Mouse (Mus musculus) E14TG2a.4 (cell line): ENCODE results near the gene Pfn1.

ENCODE experiments used
- CTCF ChIP-seq: conservative IDR thresholded peaks from 2 replicates; pipeline ENCODE4 v1.5.1; 2014; ENCODE audit warnings: low read length
- NANOG ChIP-seq: IDR thresholded peaks from 2 replicates; pipeline ENCODE4 v1.6.1; 2014; ENCODE audit warnings: borderline replicate concordance, low read length, mixed read lengths
- POU5F1 ChIP-seq: IDR thresholded peaks from 2 replicates; pipeline ENCODE4 v1.6.1; 2014; ENCODE audit warnings: low read length, borderline replicate concordance

DNA sequence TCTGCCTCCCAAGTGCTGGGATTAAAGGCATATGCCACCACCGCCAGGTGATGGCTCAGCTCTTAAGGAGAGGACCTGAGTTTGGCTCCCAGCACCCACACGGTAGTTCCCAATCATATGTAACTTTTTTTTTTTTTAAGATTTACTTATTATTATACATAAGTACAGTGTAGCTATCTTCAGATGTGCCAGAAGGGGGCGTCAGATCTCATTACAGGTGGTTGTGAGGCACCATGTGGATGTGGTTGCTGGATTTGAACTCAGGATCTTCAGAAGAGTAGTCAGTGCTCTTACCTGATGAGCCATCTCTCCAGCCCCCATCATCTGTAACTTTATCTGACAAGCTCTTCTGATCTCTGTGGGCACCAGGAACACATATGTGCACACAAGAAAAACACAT is 42.9 kb upstream of the Pfn1 start:
- TF ChIP-seq CTCF: peak; percentile 19; the same call in 1 of the 2 replicates
- TF ChIP-seq NANOG: no peak
- TF ChIP-seq POU5F1: no peak
